Mouse (Mus musculus) heart, adult 2 months (tissue): Measurements from ENCODE around the gene Asb5.

ENCODE experiments used
- CTCF ChIP-seq: fragments of 200-600 bp; IDR thresholded peaks from 2 replicates; pipeline ENCODE4 v1.8.1; 2022; ENCODE audit warnings: antibody characterized with exemption, mild to moderate bottlenecking, moderate library complexity
- EP300 ChIP-seq: fragments of 200-500 bp; IDR thresholded peaks from 2 replicates; pipeline ENCODE4 v1.6.1; 2011; ENCODE audit warnings: low read depth, low read length, control low read depth; ENCODE audit not compliant: insufficient read depth
- POLR2A ChIP-seq: fragments of 200-500 bp; IDR thresholded peaks from 2 replicates; pipeline ENCODE4 v1.6.1; 2011; ENCODE audit warnings: mild to moderate bottlenecking, low read depth, low read length, control low read depth; ENCODE audit not compliant: insufficient read depth

DNA sequence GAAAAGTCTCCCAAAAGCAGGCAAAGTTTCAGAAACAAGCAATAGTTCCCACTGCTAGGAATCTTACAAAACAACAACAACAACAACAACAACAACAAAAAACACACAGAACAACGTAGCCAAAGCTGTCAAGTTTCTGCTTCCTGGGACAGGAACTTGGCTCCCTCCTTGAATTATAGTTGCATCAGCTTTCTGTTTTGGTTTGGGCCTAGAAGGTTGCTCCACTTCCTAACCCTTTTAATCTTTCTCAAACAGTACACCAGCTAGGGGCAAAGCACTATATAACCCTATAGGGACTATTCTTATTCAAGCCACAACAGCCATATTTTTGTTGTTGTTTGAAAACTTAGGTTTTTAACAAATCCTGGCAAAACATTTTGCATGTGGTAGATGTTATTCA is 12.0 kb downstream of the Asb5 start:
- TF ChIP-seq POLR2A = no peak
- TF ChIP-seq CTCF = no peak
- TF ChIP-seq EP300 = no peak
